In genomic region chr13:36019309-36020274, GRCm38 (mm10) we compare ENCODE assay signal across 8 mouse cellular contexts.
DNase-seq lines count a peak whose midpoint lies in the region; ATAC-seq and TF ChIP-seq lines count a peak whose summit lies in the region.

No protein-coding gene starts in this region.

- H3K27me3 ChIP-seq in heart, postnatal 0 days (ENCODE audit: control insufficient read depth, insufficient read depth, low read length), result no peaks in the 10 kb centered on the region
- H3K27me3 ChIP-seq in limb, embryonic 14.5 days (ENCODE audit: control insufficient read depth, insufficient read depth, low read length), result no peaks in the 10 kb centered on the region
- H3K27me3 ChIP-seq in neural tube, embryonic 11.5 days (ENCODE audit: control insufficient read depth, insufficient read depth, low read length), result no peaks in the 10 kb centered on the region

- WGBS in heart, postnatal 0 days, result 57% methylated on average over 10 of the region's 10 CpGs
- 56% methylated on average over 10 of the region's 10 CpGs for WGBS in limb, embryonic 14.5 days
- WGBS in neural tube, embryonic 11.5 days, result 54% methylated on average over 10 of the region's 10 CpGs

- H3K4me3 ChIP-seq in heart, postnatal 0 days (ENCODE audit: low read depth, low read length), result no peak overlapping the region
- H3K4me3 ChIP-seq in limb, embryonic 14.5 days (replicated peaks; ENCODE audit: low read length), result no peak overlapping the region
- H3K4me3 ChIP-seq in neural tube, embryonic 11.5 days (ENCODE audit: low read depth, low read length), result no peak overlapping the region

- peaks cover 11% of the 10 kb centered on the region for H3K4me1 ChIP-seq in heart, postnatal 0 days (ENCODE audit: control insufficient read depth, insufficient read depth)
- H3K4me1 ChIP-seq in limb, embryonic 14.5 days (ENCODE audit: control insufficient read depth, insufficient read depth, low read length), result peaks cover 3% of the 10 kb centered on the region; the same call in 1 of the 2 replicates
- H3K4me1 ChIP-seq in neural tube, embryonic 11.5 days (ENCODE audit: control insufficient read depth, insufficient read depth, low read length), result peaks cover 6% of the 10 kb centered on the region

- no peak for TF ChIP-seq EP300 in heart, postnatal 0 days (IDR thresholded peaks at IDR 0.05; ENCODE audit: low read depth)

- DNase-seq in B cell, adult 2 months, result peak; percentile 74
- DNase-seq in WW6 (ENCODE audit: low read depth, low spot score), result peak; percentile 9
- DNase-seq in heart, postnatal 0 days (ENCODE audit: low spot score), result peak; percentile 82
- peak; percentile 85 for DNase-seq in kidney, postnatal 10 days
- peak; percentile 93 for DNase-seq in limb, embryonic 14.5 days (ENCODE audit: low spot score)
- DNase-seq in neural tube, embryonic 11.5 days (ENCODE audit: low spot score), result peak; percentile 58
- DNase-seq in thymus, postnatal 0 days (ENCODE audit: low spot score), result peak; percentile 77

- peak; percentile 50; the same call in 1 of the 2 replicates for ATAC-seq in common myeloid progenitor, adult 5-6 weeks (replicated peaks; ENCODE audit: low read depth, poor library complexity, severe bottlenecking)
- peak; percentile 49; the same call in 1 of the 2 replicates for ATAC-seq in heart, postnatal 0 days (ENCODE audit: insufficient read depth, low read depth)
- peak; percentile 81 for ATAC-seq in limb, embryonic 14.5 days (ENCODE audit: low FRiP score, low read depth)
- ATAC-seq in neural tube, embryonic 11.5 days (ENCODE audit: insufficient read depth, low FRiP score, low TSS enrichment), result peak; percentile 79

- TF ChIP-seq POLR2A in limb, embryonic 14.5 days (IDR thresholded peaks at IDR 0.05; ENCODE audit: borderline replicate concordance, extremely low read depth, insufficient read depth, insufficient read length), result no peak

- TF ChIP-seq CTCF in heart, postnatal 0 days (IDR thresholded peaks at IDR 0.05; ENCODE audit: low read depth), result peak; percentile 66

- H3K9ac ChIP-seq in heart, postnatal 0 days (replicated peaks; ENCODE audit: low read depth, low read length), result no peak overlapping the region
- no peak overlapping the region for H3K9ac ChIP-seq in limb, embryonic 14.5 days (ENCODE audit: low read depth, low read length, severe bottlenecking)
- H3K9ac ChIP-seq in neural tube, embryonic 11.5 days (ENCODE audit: low read length), result no peak overlapping the region

- no peaks in the 10 kb centered on the region for H3K9me3 ChIP-seq in heart, postnatal 0 days (replicated peaks; ENCODE audit: control insufficient read depth, low read length)
- no peaks in the 10 kb centered on the region for H3K9me3 ChIP-seq in limb, embryonic 14.5 days (ENCODE audit: control insufficient read depth, low read length)
- H3K9me3 ChIP-seq in neural tube, embryonic 11.5 days (ENCODE audit: control insufficient read depth, low read length), result no peaks in the 10 kb centered on the region

- H3K36me3 ChIP-seq in heart, postnatal 0 days (replicated peaks; ENCODE audit: control insufficient read depth, insufficient read depth, low read length), result no peaks in the 10 kb centered on the region
- no peaks in the 10 kb centered on the region for H3K36me3 ChIP-seq in limb, embryonic 14.5 days (ENCODE audit: control insufficient read depth, insufficient read depth, low read length)
- H3K36me3 ChIP-seq in neural tube, embryonic 11.5 days (ENCODE audit: control insufficient read depth, insufficient read depth, low read length), result no peaks in the 10 kb centered on the region

- H3K4me2 ChIP-seq in heart, postnatal 0 days (ENCODE audit: low read depth, low read length), result no peak overlapping the region
- no peak overlapping the region for H3K4me2 ChIP-seq in limb, embryonic 14.5 days (replicated peaks; ENCODE audit: low read depth, low read length, severe bottlenecking)
- no peak overlapping the region for H3K4me2 ChIP-seq in neural tube, embryonic 11.5 days (ENCODE audit: low read depth)

- no peak overlapping the region for H3K27ac ChIP-seq in heart, postnatal 0 days (ENCODE audit: low read depth)
- no peak overlapping the region for H3K27ac ChIP-seq in limb, embryonic 14.5 days (replicated peaks; ENCODE audit: low read depth, low read length)
- peak overlapping the region; percentile 61 for H3K27ac ChIP-seq in neural tube, embryonic 11.5 days (ENCODE audit: low read depth, low read length)

Comparison
In these comparisons a context has a peak if more than half of its experiments do, and no peak if none do; other contexts are left out.
1. DNase-seq: peak in every context shown above with its lines; median percentile 93 in limb, embryonic 14.5 days; 85 in kidney, postnatal 10 days; 82 in heart, postnatal 0 days; 77 in thymus, postnatal 0 days; 74 in B cell, adult 2 months; 58 in neural tube, embryonic 11.5 days; 9 in WW6.